Mouse (Mus musculus): ENCODE measurements around the gene Hecw2.

DNA sequence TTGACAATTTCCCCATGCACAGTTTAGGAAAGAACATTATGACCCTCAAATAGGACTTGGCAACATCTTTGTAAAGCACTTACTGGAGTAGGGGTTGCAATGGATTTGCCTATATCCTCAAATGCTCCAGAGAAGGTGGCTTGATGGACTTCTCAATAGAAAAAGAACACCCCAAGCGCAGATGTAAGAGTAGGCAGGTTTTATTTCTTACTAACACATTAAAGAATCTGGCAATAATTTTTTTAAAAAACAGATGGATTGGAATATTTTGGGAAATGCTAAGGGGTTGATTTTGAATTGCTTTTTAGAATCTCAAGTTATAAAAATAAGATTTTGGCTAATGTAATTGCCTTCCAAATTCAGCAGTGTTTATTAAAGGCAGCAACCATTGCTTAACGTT lies 133.9 kb downstream of the Hecw2 start:
- TF ChIP-seq CTCF (IDR thresholded peaks at IDR 0.05; ENCODE audit: control insufficient read depth, insufficient read depth, insufficient replicate concordance, low read depth, low read length) (no peak), POLR2A (IDR thresholded peaks at IDR 0.05; ENCODE audit: control insufficient read depth, low read depth, low read length) (no peak)

All from testis, adult 2 months (tissue).